Mouse (Mus musculus): ENCODE measurements around the gene Mier2. TPM values are rescaled to one million over a fixed set of nuclear protein-coding genes. Genes with fewer than 3 reads are reported as not detected.

Gene Mier2
- polyA plus RNA-seq, 1 experiment from 2014 or later = 53.6 TPM

DNA sequence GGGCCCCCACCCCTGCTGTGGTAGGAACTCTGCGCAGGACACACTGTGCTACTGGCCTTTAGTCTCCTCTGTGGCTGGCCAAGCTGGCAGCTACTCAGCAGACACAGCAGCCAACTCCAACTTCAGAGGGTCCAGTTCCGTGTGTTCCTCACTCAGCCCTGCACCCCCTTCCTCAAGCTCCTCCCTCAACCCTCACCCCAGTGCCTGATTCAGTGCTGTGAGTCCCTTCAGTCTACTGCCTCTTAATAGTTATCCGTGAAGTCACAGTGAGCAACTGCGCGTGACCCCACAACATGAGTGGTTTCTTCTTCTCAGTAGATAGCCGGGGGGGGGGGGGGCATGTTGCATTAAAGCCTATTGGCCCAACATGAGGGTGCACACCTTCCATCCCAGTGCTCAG, 18.6 kb upstream of the Mier2 start:
- H3K9ac ChIP-seq = no peak overlapping the region
- H3K27me3 ChIP-seq = 0 out of 2 replicates have a peak, but pooled peaks cover 5% of the 10 kb centered on the region
- ATAC-seq (replicated peaks; ENCODE audit: low FRiP score) = no peak
- H3K4me3 ChIP-seq (replicated peaks) = no peak overlapping the region
- H3K36me3 ChIP-seq = no peaks in the 10 kb centered on the region
- H3K4me1 ChIP-seq = no peaks in the 10 kb centered on the region; the same call in 1 of the 2 replicates
- WGBS = 81% methylated on average over 6 of the region's 6 CpGs
- no peaks in the 10 kb centered on the region for H3K9me3 ChIP-seq (replicated peaks)
- no peak overlapping the region for H3K27ac ChIP-seq
- H3K4me2 ChIP-seq = no peak overlapping the region

DNA sequence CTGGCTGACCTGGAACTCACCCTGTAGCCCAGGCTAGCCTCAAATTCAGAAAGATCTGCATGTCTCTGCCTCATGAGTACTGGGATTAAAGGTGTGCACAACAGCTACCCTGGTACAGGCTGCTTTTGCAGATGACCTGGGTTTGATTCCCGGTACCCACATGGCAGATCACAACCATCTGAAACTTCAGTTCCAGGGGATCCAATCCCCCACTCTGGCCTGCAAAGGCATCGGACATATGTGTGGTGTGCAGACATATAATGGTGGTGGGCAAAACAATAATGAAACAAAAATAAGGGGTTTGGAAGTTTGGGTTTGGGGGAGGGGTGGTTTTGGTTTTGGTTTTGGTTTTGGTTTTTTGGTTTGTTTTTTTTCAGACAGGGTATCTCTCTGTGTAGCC, 16.3 kb upstream of the Mier2 start:
- no peaks in the 10 kb centered on the region for H3K9me3 ChIP-seq (replicated peaks)
- no peaks in the 10 kb centered on the region for H3K36me3 ChIP-seq
- no peak overlapping the region for H3K27ac ChIP-seq
- H3K27me3 ChIP-seq = no peaks in the 10 kb centered on the region
- H3K4me2 ChIP-seq = no peak overlapping the region
- no peak overlapping the region for H3K9ac ChIP-seq
- H3K4me1 ChIP-seq = no peaks in the 10 kb centered on the region; the same call in 1 of the 2 replicates
- 95% methylated on average over 2 of the region's 2 CpGs for WGBS
- ATAC-seq (replicated peaks; ENCODE audit: low FRiP score) = no peak
- no peak overlapping the region for H3K4me3 ChIP-seq (replicated peaks)

DNA sequence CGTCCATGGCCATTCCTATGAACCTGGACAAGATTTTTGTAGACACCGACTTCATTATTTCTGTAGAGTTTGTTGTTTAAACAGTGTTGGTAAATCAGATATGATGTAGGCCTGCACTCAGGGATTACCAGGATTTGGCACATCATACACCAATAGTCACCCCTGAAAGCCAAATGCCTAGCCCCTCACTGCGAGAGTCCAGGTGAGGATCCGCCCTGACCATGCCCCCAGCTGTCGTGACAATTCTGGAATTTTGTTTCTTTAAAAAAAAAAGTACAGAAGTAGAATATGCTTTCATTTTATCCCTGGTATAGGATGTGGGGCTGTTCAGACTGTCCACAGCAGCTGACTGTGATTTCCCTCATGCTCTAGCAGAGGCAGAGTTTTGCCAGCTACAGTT, 14.9 kb upstream of the Mier2 start:
- Histone ChIP-seq H3K27me3 (no peaks in the 10 kb centered on the region), H3K9ac (no peak overlapping the region), H3K4me3 (replicated peaks) (no peak overlapping the region), H3K27ac (no peak overlapping the region), H3K36me3 (no peaks in the 10 kb centered on the region), H3K4me1 (no peaks in the 10 kb centered on the region), H3K4me2 (no peak overlapping the region), H3K9me3 (replicated peaks) (0 out of 2 replicates have a peak, but pooled peaks cover 4% of the 10 kb centered on the region)
- WGBS = 89% methylated on average over 5 of the region's 5 CpGs
- no peak for ATAC-seq (replicated peaks; ENCODE audit: low FRiP score)

DNA sequence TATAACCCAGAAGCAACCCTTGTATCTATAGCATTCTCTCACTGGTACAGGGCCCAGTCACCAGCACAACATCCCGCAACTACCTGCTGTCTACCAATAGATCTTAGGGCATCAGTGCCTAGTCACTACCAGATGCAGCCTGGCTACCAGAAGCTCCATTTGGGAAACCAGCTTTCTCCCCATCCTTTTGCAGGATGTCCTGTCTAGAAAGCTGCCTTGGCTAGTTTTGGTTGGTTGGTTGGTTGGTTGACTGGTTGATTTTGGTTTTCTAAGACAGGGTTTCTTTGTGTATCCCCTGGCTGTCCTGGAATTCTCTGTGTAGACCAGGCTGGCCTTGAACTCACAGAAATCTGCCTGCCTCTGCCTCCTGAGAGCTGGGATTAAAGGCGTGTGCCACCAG, 4.7 kb upstream of the Mier2 start:
- Histone ChIP-seq H3K4me1 (peaks cover 6% of the 10 kb centered on the region; the same call in 1 of the 2 replicates), H3K27me3 (no peaks in the 10 kb centered on the region), H3K36me3 (no peaks in the 10 kb centered on the region), H3K9ac (no peak overlapping the region), H3K4me3 (replicated peaks) (no peak overlapping the region), H3K9me3 (replicated peaks) (peaks cover 4% of the 10 kb centered on the region; the same call in 1 of the 2 replicates), H3K27ac (no peak overlapping the region), H3K4me2 (no peak overlapping the region)
- ATAC-seq (replicated peaks; ENCODE audit: low FRiP score) = no peak
- WGBS = 93% methylated on average over 2 of the region's 2 CpGs

DNA sequence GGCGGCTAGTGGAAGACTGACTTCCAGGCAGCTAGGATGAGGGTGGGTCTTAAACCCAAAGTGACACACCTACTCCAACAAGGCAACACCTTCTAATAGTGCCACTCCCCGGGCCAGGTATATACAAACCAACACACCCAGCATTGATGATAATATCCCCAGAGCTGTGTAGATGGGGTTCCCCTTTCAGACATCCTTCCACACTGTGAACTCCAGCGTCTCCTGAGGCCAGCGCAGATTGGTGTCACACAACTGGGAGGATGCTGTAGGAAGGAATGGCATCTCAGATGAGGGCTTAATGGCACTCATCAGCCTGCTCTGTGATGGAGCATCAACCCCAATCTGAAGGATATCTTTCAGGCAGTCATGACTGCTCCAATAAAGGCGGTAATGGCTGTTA, 2.5 kb upstream of the Mier2 start:
- Histone ChIP-seq H3K27me3 (no peaks in the 10 kb centered on the region), H3K4me3 (replicated peaks) (no peak overlapping the region), H3K9me3 (replicated peaks) (no peaks in the 10 kb centered on the region), H3K4me2 (no peak overlapping the region), H3K9ac (no peak overlapping the region), H3K4me1 (peaks cover 23% of the 10 kb centered on the region), H3K36me3 (no peaks in the 10 kb centered on the region), H3K27ac (no peak overlapping the region)
- 96% methylated on average over 5 of the region's 5 CpGs for WGBS
- ATAC-seq (replicated peaks; ENCODE audit: low FRiP score) = no peak

DNA sequence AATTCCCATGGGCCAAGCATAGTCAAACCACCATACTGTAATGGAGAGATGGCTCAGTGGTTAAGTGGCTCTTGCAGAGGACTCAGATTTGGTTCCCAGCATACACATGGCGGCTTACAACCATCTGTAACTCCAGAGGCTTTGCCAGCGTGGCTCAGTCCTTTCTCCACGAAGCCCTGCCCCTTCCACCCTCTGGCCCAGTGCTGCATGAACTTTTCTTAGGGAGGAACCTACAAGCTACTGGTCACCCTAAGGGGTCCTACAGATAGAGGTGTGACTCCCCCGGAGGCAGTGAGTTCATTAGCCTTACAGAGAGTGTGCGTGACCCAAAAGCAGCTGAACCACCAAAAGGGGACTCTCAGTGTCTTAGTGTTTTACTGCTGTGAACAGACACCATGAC, 2.0 kb upstream of the Mier2 start:
- Histone ChIP-seq H3K4me1 (peaks cover 28% of the 10 kb centered on the region), H3K27me3 (no peaks in the 10 kb centered on the region), H3K4me2 (no peak overlapping the region), H3K27ac (no peak overlapping the region), H3K4me3 (replicated peaks) (no peak overlapping the region), H3K36me3 (no peaks in the 10 kb centered on the region), H3K9me3 (replicated peaks) (no peaks in the 10 kb centered on the region), H3K9ac (no peak overlapping the region)
- ATAC-seq (replicated peaks; ENCODE audit: low FRiP score) = no peak
- 88% methylated on average over 5 of the region's 5 CpGs for WGBS

DNA sequence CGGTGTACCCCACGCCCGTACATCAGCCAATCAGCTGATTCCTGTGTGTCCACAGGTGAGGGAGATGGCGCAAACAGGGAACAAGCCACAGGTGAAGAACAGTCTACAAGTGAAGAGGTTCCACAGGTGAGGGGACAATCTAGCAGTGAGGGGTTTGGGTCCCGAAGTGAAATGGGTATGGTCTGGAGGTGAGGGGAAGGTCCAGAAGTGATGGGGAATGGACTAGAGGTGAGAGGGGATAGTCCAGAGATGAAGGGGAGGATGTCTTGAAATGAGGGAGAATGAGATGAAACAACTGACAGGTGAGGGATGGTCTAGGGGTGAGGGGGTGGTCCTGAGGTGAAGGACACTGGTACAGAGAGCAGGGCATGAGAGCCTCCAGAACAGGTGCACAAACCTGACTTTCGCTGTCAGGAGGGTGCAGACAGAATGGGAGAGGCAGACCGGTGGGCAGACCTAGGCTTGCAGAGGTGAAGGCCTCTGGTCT, 282 bp upstream of the Mier2 start:
- Histone ChIP-seq H3K27me3 (no peaks in the 10 kb centered on the region), H3K36me3 (peaks cover 6% of the 10 kb centered on the region), H3K27ac (0 out of 2 replicates have a peak overlapping the region, but pooled peaks have one; percentile 75), H3K9me3 (replicated peaks) (no peaks in the 10 kb centered on the region), H3K9ac (peak overlapping the region; percentile 91), H3K4me2 (peak overlapping the region; percentile 87), H3K4me1 (peaks cover 28% of the 10 kb centered on the region), H3K4me3 (replicated peaks) (peak overlapping the region; percentile 96)
- WGBS = 29% methylated on average over 7 of the region's 7 CpGs
- ATAC-seq (replicated peaks; ENCODE audit: low FRiP score) = peak; percentile 11

DNA sequence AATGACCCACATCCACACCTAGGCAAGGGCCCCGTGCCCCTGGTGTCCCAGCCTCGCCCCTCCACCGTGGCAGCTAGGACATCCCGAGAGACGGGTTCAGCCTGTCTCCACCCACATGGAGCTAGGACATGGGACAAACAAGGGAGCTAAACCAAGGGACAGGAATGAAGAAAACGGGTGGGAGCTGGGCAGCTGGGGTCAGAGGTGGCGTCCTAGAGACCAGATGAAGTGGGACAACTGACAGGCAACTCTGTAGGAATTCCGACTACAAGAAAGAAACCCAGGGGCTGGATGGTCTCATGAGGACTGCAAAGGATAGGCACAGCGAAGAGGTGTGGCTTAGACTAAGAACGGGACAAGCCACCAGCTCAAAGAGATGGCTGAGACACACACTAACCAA, 1.3 kb downstream of the Mier2 start:
- Histone ChIP-seq H3K36me3 (peaks cover 22% of the 10 kb centered on the region), H3K4me3 (replicated peaks) (peak overlapping the region; percentile 96), H3K4me1 (peaks cover 28% of the 10 kb centered on the region), H3K27ac (no peak overlapping the region), H3K27me3 (no peaks in the 10 kb centered on the region), H3K9ac (peak overlapping the region; percentile 91), H3K9me3 (replicated peaks) (no peaks in the 10 kb centered on the region), H3K4me2 (peak overlapping the region; percentile 87)
- 25% methylated on average over 10 of the region's 10 CpGs for WGBS
- no peak for ATAC-seq (replicated peaks; ENCODE audit: low FRiP score)

DNA sequence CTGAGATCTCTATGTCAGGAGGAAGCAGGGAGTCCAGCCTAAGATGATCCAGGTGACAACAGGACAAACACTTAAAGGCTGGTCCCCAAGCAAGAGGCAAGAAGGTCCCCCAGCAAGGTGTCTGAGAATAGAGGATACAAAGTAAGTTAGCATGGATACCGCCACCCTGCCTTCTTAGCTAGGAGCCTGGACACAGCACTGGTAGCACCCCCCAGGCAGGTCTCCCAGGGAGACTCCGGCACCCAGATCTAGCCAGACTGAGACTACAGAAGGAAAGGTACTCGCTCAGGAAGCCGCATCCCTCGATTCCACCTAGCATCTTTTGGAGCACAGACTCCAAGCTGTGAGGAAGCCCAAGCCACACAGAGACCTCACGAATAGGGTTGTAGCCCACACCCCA, 1.8 kb downstream of the Mier2 start:
- Histone ChIP-seq H3K4me1 (peaks cover 28% of the 10 kb centered on the region), H3K4me3 (replicated peaks) (peak overlapping the region; percentile 96), H3K36me3 (peaks cover 27% of the 10 kb centered on the region), H3K27me3 (no peaks in the 10 kb centered on the region), H3K27ac (no peak overlapping the region), H3K9ac (no peak overlapping the region), H3K9me3 (replicated peaks) (no peaks in the 10 kb centered on the region), H3K4me2 (peak overlapping the region; percentile 87)
- WGBS = 84% methylated on average over 6 of the region's 6 CpGs
- ATAC-seq (replicated peaks; ENCODE audit: low FRiP score) = no peak

DNA sequence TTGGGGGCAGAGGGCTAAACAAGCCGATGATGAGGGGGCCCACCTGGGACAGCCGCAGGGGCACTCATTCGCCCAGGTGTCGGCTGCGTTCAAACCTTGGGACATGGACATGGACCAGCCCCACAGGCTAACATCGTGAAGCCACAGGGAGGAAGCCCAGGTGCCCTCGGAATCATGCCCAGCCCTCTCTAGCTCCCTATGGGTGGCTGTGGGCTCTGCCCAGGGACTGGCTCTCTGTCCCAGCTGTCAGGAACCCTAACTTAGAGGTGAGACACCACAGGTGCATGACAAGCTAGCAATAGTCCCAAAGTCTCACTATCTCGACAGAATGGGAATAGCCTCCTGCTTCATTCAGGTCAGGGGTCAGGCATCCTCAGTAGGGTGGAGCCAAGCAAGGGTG, 2.5 kb downstream of the Mier2 start:
- Histone ChIP-seq H3K4me3 (replicated peaks) (no peak overlapping the region), H3K9me3 (replicated peaks) (no peaks in the 10 kb centered on the region), H3K4me1 (peaks cover 31% of the 10 kb centered on the region), H3K27me3 (no peaks in the 10 kb centered on the region), H3K27ac (no peak overlapping the region), H3K4me2 (no peak overlapping the region), H3K36me3 (peaks cover 34% of the 10 kb centered on the region), H3K9ac (no peak overlapping the region)
- WGBS = 86% methylated on average over 8 of the region's 8 CpGs
- no peak for ATAC-seq (replicated peaks; ENCODE audit: low FRiP score)

DNA sequence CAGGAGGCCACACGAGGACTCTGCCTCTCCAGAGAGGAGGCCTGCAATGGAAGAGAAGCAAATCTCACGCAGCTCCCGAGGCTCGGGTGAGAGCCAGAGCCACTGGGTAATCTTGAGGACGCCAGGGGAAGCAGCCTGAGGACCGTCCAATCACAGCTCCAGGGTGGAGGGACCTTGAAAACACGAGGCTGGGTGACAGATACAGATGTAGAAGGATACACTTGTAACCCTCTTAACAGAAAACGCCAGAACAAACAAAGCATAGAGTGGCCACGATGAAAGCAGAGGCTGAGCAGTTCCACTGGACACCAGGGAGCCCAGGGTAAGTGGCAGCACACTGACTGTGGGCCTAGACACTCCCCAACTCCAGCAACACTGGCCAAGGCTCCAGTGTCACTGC, 4.6 kb downstream of the Mier2 start:
- ATAC-seq (replicated peaks; ENCODE audit: low FRiP score) = no peak
- no peak overlapping the region for H3K4me2 ChIP-seq
- peaks cover 55% of the 10 kb centered on the region for H3K36me3 ChIP-seq
- no peaks in the 10 kb centered on the region for H3K9me3 ChIP-seq (replicated peaks)
- H3K4me3 ChIP-seq (replicated peaks) = no peak overlapping the region
- H3K27me3 ChIP-seq = no peaks in the 10 kb centered on the region
- H3K27ac ChIP-seq = no peak overlapping the region
- H3K9ac ChIP-seq = no peak overlapping the region
- WGBS = 88% methylated on average over 9 of the region's 9 CpGs
- H3K4me1 ChIP-seq = peaks cover 28% of the 10 kb centered on the region

DNA sequence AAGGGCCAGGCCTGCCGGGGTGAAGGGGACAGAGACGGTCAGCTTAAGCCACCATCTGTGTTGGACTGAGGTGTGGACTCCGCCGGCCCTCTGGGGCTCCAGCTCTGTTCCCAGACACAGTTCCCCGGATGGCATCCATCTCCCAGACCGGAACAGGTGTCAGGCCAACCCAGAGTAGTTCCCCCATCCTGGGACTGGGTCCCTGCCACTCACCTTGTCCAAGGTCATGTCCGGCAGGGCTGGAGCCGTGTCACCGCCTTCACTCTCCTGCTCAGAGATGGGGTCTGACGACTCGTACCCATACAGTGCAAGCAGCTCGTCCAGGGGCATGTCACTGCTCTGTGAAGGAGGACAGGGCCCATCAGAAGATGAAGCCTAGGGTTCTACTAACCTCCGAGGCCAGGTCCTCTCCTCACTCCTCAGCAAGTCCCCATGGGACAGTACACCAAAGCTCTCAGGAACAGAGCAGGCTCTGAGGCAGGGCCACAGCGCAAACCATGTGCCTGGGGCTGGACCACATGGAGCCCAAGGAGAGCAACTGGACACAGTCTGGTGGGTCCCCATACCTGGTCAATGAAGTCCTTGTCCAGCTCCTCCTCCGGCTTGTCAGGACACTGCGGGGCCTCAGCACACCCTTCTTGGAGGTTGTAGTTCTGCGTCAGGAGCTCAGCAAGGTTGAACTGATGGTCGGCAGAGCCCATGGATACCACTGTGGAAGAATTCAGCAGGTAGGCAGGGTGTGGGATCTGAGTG, 5.9 kb downstream of the Mier2 start:
- Histone ChIP-seq H3K4me2 (no peak overlapping the region), H3K4me3 (replicated peaks) (no peak overlapping the region), H3K9ac (no peak overlapping the region), H3K27ac (no peak overlapping the region), H3K9me3 (replicated peaks) (no peaks in the 10 kb centered on the region), H3K27me3 (no peaks in the 10 kb centered on the region), H3K4me1 (peaks cover 24% of the 10 kb centered on the region), H3K36me3 (peaks cover 68% of the 10 kb centered on the region)
- ATAC-seq (replicated peaks; ENCODE audit: low FRiP score) = no peak
- WGBS = 95% methylated on average over 18 of the region's 18 CpGs

DNA sequence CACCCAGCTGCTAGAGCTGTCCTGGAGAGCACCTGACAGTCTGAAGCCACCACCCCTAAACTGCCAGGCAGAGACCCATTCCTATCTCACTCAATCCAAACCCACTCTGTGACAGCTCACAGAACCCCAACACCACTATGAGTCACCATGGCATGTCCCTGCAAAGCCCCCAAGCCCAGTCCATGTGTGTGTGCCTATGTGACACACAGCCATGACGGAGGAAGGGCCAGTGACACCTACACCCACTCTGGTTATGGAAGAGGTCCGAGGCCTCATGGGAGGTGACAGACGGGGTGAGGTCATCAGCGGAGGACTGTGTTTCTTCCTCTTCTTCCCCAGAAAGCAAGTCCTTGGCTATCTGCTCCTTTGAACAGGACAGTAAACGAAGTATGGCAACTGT, 6.5 kb downstream of the Mier2 start:
- Histone ChIP-seq H3K4me3 (replicated peaks) (no peak overlapping the region), H3K4me2 (no peak overlapping the region), H3K27ac (no peak overlapping the region), H3K4me1 (peaks cover 18% of the 10 kb centered on the region), H3K9ac (no peak overlapping the region), H3K9me3 (replicated peaks) (no peaks in the 10 kb centered on the region), H3K36me3 (peaks cover 74% of the 10 kb centered on the region), H3K27me3 (no peaks in the 10 kb centered on the region)
- WGBS = 88% methylated on average over 5 of the region's 5 CpGs
- ATAC-seq (replicated peaks; ENCODE audit: low FRiP score) = no peak
